Mouse (Mus musculus) embryonic facial prominence, embryonic 13.5 days (tissue): ENCODE measurements around the gene Gje1. TPM values are rescaled to one million over a fixed set of nuclear protein-coding genes. Genes with fewer than 3 reads are reported as not detected.

ENCODE experiments used
- ATAC-seq: fragments of 200-750 bp; cut with Nextera tagmentation; 2 replicates; pipeline ENCODE4 v1.8.0; 2017; ENCODE audit warnings: low read depth; ENCODE audit not compliant: insufficient number of reproducible peaks, insufficient read depth, low FRiP score, low TSS enrichment
- H3K27ac ChIP-seq: fragments of 300-500 bp; sonication (generic); 2 replicates; pipeline ENCODE4 v1.5.1; 2015; ENCODE audit warnings: moderate library complexity, mild to moderate bottlenecking, inconsistent platforms
- H3K27me3 ChIP-seq: fragments of 300-500 bp; sonication (generic); 2 replicates; pipeline ENCODE4 v1.6.1; 2015; ENCODE audit warnings: mild to moderate bottlenecking, inconsistent platforms
- H3K36me3 ChIP-seq: fragments of 300-500 bp; sonication (generic); 2 replicates; pipeline ENCODE4 v1.6.1; 2015; ENCODE audit warnings: mild to moderate bottlenecking, inconsistent platforms
- H3K4me1 ChIP-seq: fragments of 300-500 bp; sonication (generic); 2 replicates; pipeline ENCODE4 v1.6.1; 2015; ENCODE audit warnings: inconsistent platforms
- H3K4me2 ChIP-seq: fragments of 300-500 bp; sonication (generic); 2 replicates; pipeline ENCODE4 v1.6.1; 2015; ENCODE audit warnings: moderate library complexity, mild to moderate bottlenecking, inconsistent platforms
- H3K4me3 ChIP-seq: fragments of 300-500 bp; sonication (generic); 2 replicates; pipeline ENCODE4 v1.5.1; 2015; ENCODE audit warnings: mild to moderate bottlenecking, inconsistent platforms
- H3K9ac ChIP-seq: fragments of 300-500 bp; sonication (generic); 2 replicates; pipeline ENCODE4 v1.6.1; 2015; ENCODE audit warnings: mild to moderate bottlenecking, inconsistent platforms
- H3K9me3 ChIP-seq: fragments of 300-500 bp; sonication (generic); 2 replicates; pipeline ENCODE4 v1.6.1; 2016; ENCODE audit warnings: inconsistent platforms
- WGBS: fragments of 180-500 bp; shearing (Covaris S2); methylation state at CpG from one replicate; pipeline ENCODE4 v1.1.7; 2015; ENCODE audit warnings: mixed read lengths; 5-methylcytosine and 5-hydroxymethylcytosine counted together
- polyA plus RNA-seq: library from polyadenylated mRNA; unstranded; fragments of >200 nt; fragmentation: Nextera tagmentation; extraction: Ambion mirVana; gene quantifications from 2 replicates; pipeline ENCODE4 v1.2.1, GENCODE M21; 2015

The Gje1 gene
- polyA plus RNA-seq, 1 experiment from 2014 or later: not detected

DNA sequence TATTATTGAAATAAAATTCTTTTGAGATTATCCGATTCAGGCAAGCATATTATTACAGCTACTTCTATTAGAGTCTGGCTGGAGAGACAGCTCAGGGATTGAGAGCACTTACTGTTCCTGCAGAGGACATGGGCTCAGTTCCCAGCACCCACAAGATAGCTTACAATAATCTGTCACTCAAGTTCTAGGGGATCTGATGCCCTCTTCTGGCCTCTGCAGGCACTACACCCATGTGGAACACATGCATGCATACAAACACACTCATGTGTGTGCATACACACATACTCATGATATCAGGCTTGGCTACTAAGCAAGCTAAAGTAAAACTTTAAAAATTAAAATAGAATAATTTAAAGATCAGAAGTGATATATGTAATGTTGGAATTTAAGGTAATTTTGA is 32.4 kb downstream of the Gje1 start:
- 93% methylated on average over 1 of the region's 1 CpGs for WGBS
- Histone ChIP-seq H3K27me3 (no peaks in the 10 kb centered on the region), H3K4me1 (no peaks in the 10 kb centered on the region), H3K9ac (no peak overlapping the region), H3K4me2 (no peak overlapping the region), H3K4me3 (no peak overlapping the region), H3K36me3 (peaks cover 18% of the 10 kb centered on the region), H3K27ac (no peak overlapping the region), H3K9me3 (0 out of 2 replicates have a peak, but pooled peaks cover 3% of the 10 kb centered on the region)
- no peak for ATAC-seq

DNA sequence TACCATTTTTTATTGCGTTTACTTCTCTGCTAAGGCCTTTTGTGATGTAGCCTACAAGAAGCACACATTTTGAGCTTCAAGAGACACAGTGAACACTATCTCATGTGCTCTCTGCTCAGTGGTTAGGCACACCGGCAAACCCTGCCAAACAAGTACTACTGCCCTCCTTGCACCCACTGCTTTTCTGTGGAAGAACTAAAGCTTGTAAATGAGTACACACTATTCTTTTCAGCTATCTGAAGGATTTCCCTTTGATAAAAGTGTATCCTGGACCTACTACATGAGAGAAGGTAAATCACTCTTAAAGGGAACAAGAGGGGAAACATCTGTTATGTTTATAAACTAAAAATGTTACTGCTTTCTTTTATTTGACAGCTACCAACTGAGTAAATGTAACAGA is 51.9 kb downstream of the Gje1 start:
- H3K4me3 ChIP-seq: no peak overlapping the region
- no peak overlapping the region for H3K9ac ChIP-seq
- no peaks in the 10 kb centered on the region for H3K9me3 ChIP-seq
- H3K27ac ChIP-seq: no peak overlapping the region
- no peak for ATAC-seq
- H3K36me3 ChIP-seq: peaks cover 32% of the 10 kb centered on the region
- H3K4me1 ChIP-seq: no peaks in the 10 kb centered on the region
- no peak overlapping the region for H3K4me2 ChIP-seq
- H3K27me3 ChIP-seq: no peaks in the 10 kb centered on the region
- WGBS: 93% methylated on average over 2 of the region's 2 CpGs

Other genes with a start within 250 kb of the Gje1 start
- gene Adgrg6, start 172.6 kb downstream of the Gje1 start, polyA plus RNA-seq: 5.0 and 6.2 TPM in 2 replicates
- gene Vta1, start 12.7 kb downstream of the Gje1 start, polyA plus RNA-seq: 92.5 and 101 TPM in 2 replicates
- 0.28 and 0.99 TPM in 2 replicates for gene Nmbr, start 12.6 kb downstream of the Gje1 start, polyA plus RNA-seq